In genomic region chr10:87922263-87922662, GRCm38 (mm10) we compare ENCODE assay signal across 23 mouse cellular contexts.
"Had no signal": no experiment of that assay in that cellular context is flagged by ENCODE, and none has a peak within 500 bp of the region (broad histone marks: within the 10 kb centered on the region; RNA-seq: fewer than 3 reads in every experiment).

No protein-coding gene starts in this region.

- ATAC-seq: liver, postnatal 0 days; lung, postnatal 0 days; midbrain, embryonic 16.5 days had no signal

- H3K27ac ChIP-seq: lung, embryonic 15.5 days; macrophage; midbrain, embryonic 10.5 days; midbrain, embryonic 12.5 days; neural tube, embryonic 13.5 days; neural tube, embryonic 15.5 days had no signal

- DNase-seq: liver, postnatal 0 days; lung, adult 2 months; lung, postnatal 14 days; lung, postnatal 36 days; midbrain, embryonic 14.5 days; retina, postnatal 1 day; right cerebral cortex, adult 18-20 months; right cerebral cortex, postnatal 25 days; right cerebral cortex, postnatal 4 days; spleen, adult 18-20 months; thymus, adult 18-20 months; thymus, postnatal 14 days; thymus, postnatal 36 days had no signal

- H3K36me3 ChIP-seq: lung, embryonic 15.5 days; midbrain, embryonic 10.5 days; midbrain, embryonic 12.5 days; neural tube, embryonic 13.5 days; neural tube, embryonic 15.5 days had no signal

- H3K27me3 ChIP-seq: megakaryocyte, embryonic 14.5 days; midbrain, embryonic 12.5 days; neural tube, embryonic 13.5 days; neural tube, embryonic 15.5 days had no signal

- H3K4me1 ChIP-seq: megakaryocyte, embryonic 14.5 days had no signal

- H3K9ac ChIP-seq: liver, postnatal 0 days; lung, embryonic 15.5 days; midbrain, embryonic 12.5 days; neural tube, embryonic 13.5 days; neural tube, embryonic 15.5 days had no signal

- H3K9me3 ChIP-seq: lung, embryonic 15.5 days; megakaryocyte, embryonic 14.5 days; midbrain, embryonic 10.5 days; midbrain, embryonic 12.5 days; neural tube, embryonic 13.5 days; neural tube, embryonic 15.5 days had no signal

- H3K4me2 ChIP-seq: lung, embryonic 15.5 days; midbrain, embryonic 12.5 days; neural tube, embryonic 13.5 days; neural tube, embryonic 15.5 days had no signal

- H3K4me3 ChIP-seq: lung, embryonic 15.5 days; megakaryocyte, embryonic 14.5 days; midbrain, embryonic 10.5 days; midbrain, embryonic 12.5 days; myocyte; neural tube, embryonic 13.5 days; neural tube, embryonic 15.5 days had no signal
